In the genomic region with DNA sequence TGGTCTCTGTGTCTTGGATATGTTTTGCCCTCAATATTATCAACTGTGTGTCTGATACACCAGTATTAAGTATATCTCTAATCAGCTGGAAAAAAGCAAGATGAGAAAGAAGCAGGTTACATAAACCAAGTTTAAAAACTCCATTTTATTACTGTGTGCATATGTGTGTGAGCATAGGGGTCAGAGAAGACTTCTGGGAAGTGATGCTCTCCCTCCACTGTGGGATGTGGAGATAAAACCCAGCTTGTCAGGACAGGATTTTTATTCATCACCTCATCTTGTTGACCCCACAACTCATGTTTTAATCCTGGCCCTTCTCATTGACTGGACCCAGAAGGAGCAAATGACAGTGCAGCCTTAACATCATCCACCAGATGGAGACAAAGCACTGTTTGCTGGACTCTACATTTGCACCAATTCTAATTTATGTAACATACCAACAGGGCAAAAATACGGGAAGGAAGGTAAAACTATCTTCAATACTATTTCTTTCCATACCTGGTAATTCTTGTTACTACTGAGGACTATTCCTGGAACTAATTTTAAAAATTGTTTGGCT, we compare ENCODE assay signal across 9 mouse cellular contexts.
DNase-seq lines count a peak whose midpoint lies in the region; ATAC-seq and TF ChIP-seq lines count a peak whose summit lies in the region.
"Had no signal": no experiment of that assay in that cellular context is flagged by ENCODE, and none has a peak within 500 bp of the region (broad histone marks: within the 10 kb centered on the region; RNA-seq: fewer than 3 reads in every experiment).

No protein-coding gene starts in this region.

- no peak overlapping the region for H3K9ac ChIP-seq in kidney, embryonic 16.5 days (replicated peaks; ENCODE audit: low read length)
- no peak overlapping the region for H3K9ac ChIP-seq in hindbrain, embryonic 14.5 days
- no peak overlapping the region for H3K9ac ChIP-seq in midbrain, postnatal 0 days (replicated peaks; ENCODE audit: low read length, poor library complexity, severe bottlenecking)

- no peak for ATAC-seq in kidney, embryonic 16.5 days (ENCODE audit: low FRiP score, low TSS enrichment)
- ATAC-seq in hindbrain, embryonic 14.5 days (ENCODE audit: low FRiP score), result peak; percentile 69; the same call in 1 of the 2 replicates
- ATAC-seq in midbrain, postnatal 0 days (ENCODE audit: low FRiP score), result peak; percentile 75

- H3K36me3 ChIP-seq in kidney, embryonic 16.5 days (ENCODE audit: insufficient read depth, low read length), result no peaks in the 10 kb centered on the region
- H3K36me3 ChIP-seq in hindbrain, embryonic 14.5 days (replicated peaks; ENCODE audit: control insufficient read depth, insufficient read depth), result no peaks in the 10 kb centered on the region
- no peaks in the 10 kb centered on the region for H3K36me3 ChIP-seq in midbrain, postnatal 0 days (ENCODE audit: insufficient read depth, low read length)

- peak; percentile 10 for DNase-seq in kidney, adult 11 months
- DNase-seq in adrenal gland, adult 18-20 months (ENCODE audit: low spot score in 2 of 2), result peak; percentile 20
- peak; percentile 80 for DNase-seq in embryo, embryonic 10.5 days (ENCODE audit: low spot score)
- DNase-seq in hindbrain, embryonic 14.5 days (ENCODE audit: low spot score), result peak; percentile 88
- DNase-seq in left cerebral cortex, adult 18-20 months (ENCODE audit: low spot score in 2 of 2), result peak; percentile 74 to 79
- DNase-seq in midbrain, postnatal 0 days (ENCODE audit: low spot score), result peak; percentile 77
- no peak for DNase-seq in spleen, postnatal 4 days (ENCODE audit: low spot score in 2 of 2)

- no peak overlapping the region for H3K4me2 ChIP-seq in kidney, embryonic 16.5 days (replicated peaks; ENCODE audit: low read depth, low read length)
- H3K4me2 ChIP-seq in hindbrain, embryonic 14.5 days (replicated peaks), result no peak overlapping the region
- H3K4me2 ChIP-seq in midbrain, postnatal 0 days (ENCODE audit: low read depth, low read length, poor library complexity, severe bottlenecking), result no peak overlapping the region

- TF ChIP-seq CTCF in midbrain, postnatal 0 days (IDR thresholded peaks at IDR 0.05), result peak; percentile 98

- H3K4me3 ChIP-seq in kidney, embryonic 16.5 days (ENCODE audit: low read length), result no peak overlapping the region
- no peak overlapping the region for H3K4me3 ChIP-seq in hindbrain, embryonic 14.5 days (replicated peaks; ENCODE audit: low read length)
- H3K4me3 ChIP-seq in midbrain, postnatal 0 days (ENCODE audit: low read depth, low read length), result no peak overlapping the region

- no peak overlapping the region for H3K27ac ChIP-seq in kidney, embryonic 16.5 days (ENCODE audit: low read length)
- no peak overlapping the region for H3K27ac ChIP-seq in hindbrain, embryonic 14.5 days
- no peak overlapping the region for H3K27ac ChIP-seq in midbrain, postnatal 0 days (ENCODE audit: low read depth, low read length)
- H3K27ac ChIP-seq: macrophage had no signal

- no peaks in the 10 kb centered on the region for H3K4me1 ChIP-seq in kidney, embryonic 16.5 days (ENCODE audit: insufficient read depth, low read length)
- no peaks in the 10 kb centered on the region for H3K4me1 ChIP-seq in hindbrain, embryonic 14.5 days (replicated peaks; ENCODE audit: control insufficient read depth, insufficient read depth, low read length)
- H3K4me1 ChIP-seq in midbrain, postnatal 0 days (ENCODE audit: insufficient read depth, low read length), result no peaks in the 10 kb centered on the region

- no peaks in the 10 kb centered on the region for H3K27me3 ChIP-seq in kidney, embryonic 16.5 days (ENCODE audit: insufficient read depth, low read length)
- no peaks in the 10 kb centered on the region for H3K27me3 ChIP-seq in hindbrain, embryonic 14.5 days (ENCODE audit: control insufficient read depth, insufficient read depth, low read length)
- no peaks in the 10 kb centered on the region for H3K27me3 ChIP-seq in midbrain, postnatal 0 days (ENCODE audit: insufficient read depth, low read length)

- WGBS in kidney, embryonic 16.5 days, result 17% methylated on average over 1 of the region's 1 CpGs
- WGBS in hindbrain, embryonic 14.5 days, result 19% methylated on average over 1 of the region's 1 CpGs
- 3% methylated on average over 1 of the region's 1 CpGs for WGBS in midbrain, postnatal 0 days

- no peaks in the 10 kb centered on the region for H3K9me3 ChIP-seq in kidney, embryonic 16.5 days (ENCODE audit: low read length)
- no peaks in the 10 kb centered on the region for H3K9me3 ChIP-seq in hindbrain, embryonic 14.5 days (ENCODE audit: control insufficient read depth, low read length)
- H3K9me3 ChIP-seq in midbrain, postnatal 0 days (ENCODE audit: low read length), result no peaks in the 10 kb centered on the region

Comparison
In these comparisons a context has a peak if more than half of its experiments do, and no peak if none do; other contexts are left out.
1. DNase-seq: peak in kidney, adult 11 months (single experiment), adrenal gland, adult 18-20 months (2 of 2), embryo, embryonic 10.5 days (single experiment), hindbrain, embryonic 14.5 days (single experiment), left cerebral cortex, adult 18-20 months (2 of 2) and midbrain, postnatal 0 days (single experiment); none in spleen, postnatal 4 days (0 of 2).